Mouse (Mus musculus): Measurements from ENCODE around the gene Tex21.

DNA sequence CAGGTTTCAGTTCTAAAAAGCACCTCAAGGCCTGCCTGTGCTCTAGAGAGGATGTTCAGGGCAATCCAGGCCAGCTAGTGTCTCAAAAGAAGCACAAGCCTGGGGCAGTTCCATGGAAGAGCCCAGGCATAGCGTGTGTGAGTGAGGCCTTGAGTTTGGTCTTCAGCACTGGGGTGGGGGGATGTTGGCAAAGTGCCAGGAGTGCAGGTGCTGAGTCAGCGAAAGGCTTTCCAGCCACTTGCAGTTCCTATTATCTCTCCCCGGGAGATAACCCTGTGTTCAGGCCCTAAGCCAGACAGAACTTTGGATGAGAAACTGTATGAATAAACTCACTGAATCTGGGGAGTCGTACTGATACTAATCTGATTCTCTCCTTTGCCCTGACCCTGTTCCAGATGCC lies 35.6 kb upstream of the Tex21 start:
- TF ChIP-seq CTCF (IDR thresholded peaks at IDR 0.05), result no peak
- TF ChIP-seq EP300 (IDR thresholded peaks at IDR 0.05; ENCODE audit: insufficient read depth, low read depth, low read length), result no peak
